Mouse (Mus musculus) neural tube, embryonic 14.5 days (tissue): ENCODE data around the gene Fxyd7. TPM values are rescaled to one million over a fixed set of nuclear protein-coding genes. Genes with fewer than 3 reads are reported as not detected.

Source experiments
- ATAC-seq: fragments of 200-750 bp; cut with Nextera tagmentation; 2 replicates; pipeline ENCODE4 v1.8.0; 2017; ENCODE audit warnings: low read depth, mild to moderate bottlenecking, moderate TSS enrichment, moderate library complexity
- H3K27ac ChIP-seq: fragments of 300-500 bp; sonication (generic); 2 replicates; pipeline ENCODE4 v1.5.1; 2014; ENCODE audit warnings: low read depth, mild to moderate bottlenecking, control low read depth, low read length, moderate library complexity, mixed read lengths
- H3K27me3 ChIP-seq: fragments of 300-500 bp; sonication (generic); 2 replicates; pipeline ENCODE4 v1.6.1; 2014; ENCODE audit warnings: low read length; ENCODE audit not compliant: control insufficient read depth, insufficient read depth
- H3K36me3 ChIP-seq: fragments of 300-500 bp; sonication (generic); 2 replicates; pipeline ENCODE4 v1.6.1; 2014; ENCODE audit warnings: low read length, mixed read lengths; ENCODE audit not compliant: control insufficient read depth, insufficient read depth
- H3K4me1 ChIP-seq: fragments of 300-500 bp; sonication (generic); 2 replicates; pipeline ENCODE4 v1.6.1; 2014; ENCODE audit warnings: low read length; ENCODE audit not compliant: control insufficient read depth, insufficient read depth
- H3K4me2 ChIP-seq: fragments of 300-500 bp; sonication (generic); 2 replicates; pipeline ENCODE4 v1.6.1; 2014; ENCODE audit warnings: mild to moderate bottlenecking, low read depth, low read length, control low read depth
- H3K4me3 ChIP-seq: fragments of 300-500 bp; sonication (generic); 2 replicates; pipeline ENCODE4 v1.5.1; 2014; ENCODE audit warnings: low read depth, low read length, control low read depth, mixed read lengths
- H3K9ac ChIP-seq: fragments of 300-500 bp; sonication (generic); replicated peaks from 2 replicates; pipeline ENCODE4 v1.6.1; 2014; ENCODE audit warnings: low read depth, mild to moderate bottlenecking, control low read depth, low read length, mixed read lengths
- H3K9me3 ChIP-seq: fragments of 300-500 bp; sonication (generic); 2 replicates; pipeline ENCODE4 v1.6.1; 2016; ENCODE audit warnings: low read length; ENCODE audit not compliant: control insufficient read depth
- WGBS: fragments of 180-500 bp; shearing (Covaris S2); extraction: QIAGEN DNeasy Blood & Tissue Kit; methylation state at CpG from one replicate; pipeline ENCODE4 v1.1.7; 2014; 5-methylcytosine and 5-hydroxymethylcytosine counted together
- polyA plus RNA-seq: library from polyadenylated mRNA; unstranded; fragments of >200 nt; fragmentation: Nextera tagmentation; extraction: Ambion mirVana; gene quantifications from 2 replicates; pipeline ENCODE4 v1.2.1, GENCODE M21; 2014

Gene Fxyd7
- polyA plus RNA-seq, 1 experiment from 2014 or later = 299 TPM

- Histone ChIP-seq H3K4me2 (peak overlapping the region; percentile 67), H3K36me3 (no peaks in the 10 kb centered on the region), H3K9me3 (no peaks in the 10 kb centered on the region), H3K4me3 (peak overlapping the region; percentile 36), H3K9ac (peak overlapping the region; percentile 58), H3K27me3 (peaks cover 27% of the 10 kb centered on the region), H3K4me1 (peaks cover 19% of the 10 kb centered on the region; the same call in 1 of the 2 replicates), H3K27ac (no peak overlapping the region)
- WGBS = 4% methylated on average over 6 of the region's 6 CpGs
- ATAC-seq = no peak; the same call in 1 of the 2 replicates
Measured at GRCm38 (mm10) chr7:31050487-31050886, 780 bp downstream of the Fxyd7 start.

GRCm38 (mm10) chr7:31049846-31050281, 1.4 kb downstream of the Fxyd7 start:
- peak overlapping the region; percentile 36 for H3K4me3 ChIP-seq
- ATAC-seq = peak; percentile 45
- H3K4me2 ChIP-seq = peak overlapping the region; percentile 67
- no peak overlapping the region for H3K27ac ChIP-seq
- peaks cover 19% of the 10 kb centered on the region; the same call in 1 of the 2 replicates for H3K4me1 ChIP-seq
- peak overlapping the region; percentile 58 for H3K9ac ChIP-seq
- no peaks in the 10 kb centered on the region for H3K36me3 ChIP-seq
- peaks cover 26% of the 10 kb centered on the region for H3K27me3 ChIP-seq
- 2% methylated on average over 14 of the region's 15 CpGs for WGBS
- H3K9me3 ChIP-seq = no peaks in the 10 kb centered on the region

GRCm38 (mm10) chr7:31049135-31049845, 2.0 kb downstream of the Fxyd7 start:
- H3K4me2 ChIP-seq = peak overlapping the region; percentile 67
- 22% methylated on average over 5 of the region's 5 CpGs for WGBS
- no peak overlapping the region for H3K27ac ChIP-seq
- H3K27me3 ChIP-seq = peaks cover 28% of the 10 kb centered on the region
- peaks cover 19% of the 10 kb centered on the region; the same call in 1 of the 2 replicates for H3K4me1 ChIP-seq
- no peaks in the 10 kb centered on the region for H3K9me3 ChIP-seq
- ATAC-seq = peak; percentile 15
- H3K9ac ChIP-seq = peak overlapping the region; percentile 58
- peak overlapping the region; percentile 36 for H3K4me3 ChIP-seq
- H3K36me3 ChIP-seq = no peaks in the 10 kb centered on the region

- Histone ChIP-seq H3K27me3 (peaks cover 13% of the 10 kb centered on the region), H3K4me3 (no peak within 1 kb of the TSS), H3K36me3 (no peaks in the 10 kb centered on the region), H3K4me1 (no peaks in the 10 kb centered on the region), H3K9me3 (no peaks in the 10 kb centered on the region), H3K4me2 (peak within 1 kb of the TSS; percentile 25), H3K9ac (no peak within 1 kb of the TSS), H3K27ac (no peak within 1 kb of the TSS)
- ATAC-seq = no peak
- WGBS = 31% methylated on average over 10 of the region's 10 CpGs
Measured at GRCm38 (mm10) chr7:31042431-31042910, 8.8 kb downstream of the Fxyd7 start, which contains the start of gene Fxyd5. Gene Fxyd5, minus strand, starts transcription at chr7:31042481.

- peak overlapping the region; percentile 25 for H3K4me2 ChIP-seq
- H3K4me1 ChIP-seq = no peaks in the 10 kb centered on the region
- no peaks in the 10 kb centered on the region for H3K9me3 ChIP-seq
- WGBS = 4% methylated on average over 27 of the region's 28 CpGs
- no peak overlapping the region for H3K9ac ChIP-seq
- H3K4me3 ChIP-seq = no peak overlapping the region
- no peak overlapping the region for H3K27ac ChIP-seq
- H3K27me3 ChIP-seq = peaks cover 13% of the 10 kb centered on the region
- ATAC-seq = no peak
- no peaks in the 10 kb centered on the region for H3K36me3 ChIP-seq
Measured at GRCm38 (mm10) chr7:31041662-31042315, 9.5 kb downstream of the Fxyd7 start.

- Histone ChIP-seq H3K36me3 (no peaks in the 10 kb centered on the region), H3K27ac (no peak overlapping the region), H3K9ac (no peak overlapping the region), H3K27me3 (peaks cover 13% of the 10 kb centered on the region), H3K4me3 (no peak overlapping the region), H3K4me1 (no peaks in the 10 kb centered on the region), H3K4me2 (no peak overlapping the region), H3K9me3 (no peaks in the 10 kb centered on the region)
- ATAC-seq = no peak
- 41% methylated on average over 8 of the region's 8 CpGs for WGBS
Measured at GRCm38 (mm10) chr7:31041023-31041407, 10.3 kb downstream of the Fxyd7 start.

- WGBS = 82% methylated on average over 12 of the region's 12 CpGs
- no peaks in the 10 kb centered on the region for H3K36me3 ChIP-seq
- H3K4me3 ChIP-seq = no peak overlapping the region
- H3K4me1 ChIP-seq = no peaks in the 10 kb centered on the region
- H3K27me3 ChIP-seq = peaks cover 13% of the 10 kb centered on the region
- H3K27ac ChIP-seq = no peak overlapping the region
- ATAC-seq = no peak
- H3K9ac ChIP-seq = no peak overlapping the region
- no peak overlapping the region for H3K4me2 ChIP-seq
- no peaks in the 10 kb centered on the region for H3K9me3 ChIP-seq
Measured at GRCm38 (mm10) chr7:31040281-31041022, 10.8 kb downstream of the Fxyd7 start.

GRCm38 (mm10) chr7:31039011-31039410, 12.3 kb downstream of the Fxyd7 start:
- ATAC-seq = no peak
- Histone ChIP-seq H3K27me3 (peaks cover 9% of the 10 kb centered on the region; the same call in 1 of the 2 replicates), H3K4me1 (no peaks in the 10 kb centered on the region)

More at GRCm38 (mm10) chr7:31039011-31039410, 12.3 kb downstream of the Fxyd7 start:
- no peak overlapping the region for H3K9ac ChIP-seq
- 82% methylated on average over 4 of the region's 4 CpGs for WGBS
- H3K4me2 ChIP-seq = no peak overlapping the region
- no peak overlapping the region for H3K4me3 ChIP-seq
- H3K27ac ChIP-seq = no peak overlapping the region
- H3K36me3 ChIP-seq = no peaks in the 10 kb centered on the region
- H3K9me3 ChIP-seq = no peaks in the 10 kb centered on the region
